Mouse (Mus musculus) olfactory bulb, adult 2 months (tissue): Measurements from ENCODE around the gene Kcnip3.

ENCODE experiments used
- CTCF ChIP-seq: fragments of 200-500 bp; IDR thresholded peaks from 2 replicates; pipeline ENCODE4 v1.5.1; 2012; ENCODE audit warnings: low read depth, mild to moderate bottlenecking, low read length, moderate library complexity; ENCODE audit not compliant: insufficient read depth
- POLR2A ChIP-seq: fragments of 200-500 bp; IDR thresholded peaks from 2 replicates; pipeline ENCODE4 v1.6.1; 2012; ENCODE audit warnings: mild to moderate bottlenecking, low read depth, low read length, moderate library complexity; ENCODE audit not compliant: insufficient read depth

DNA sequence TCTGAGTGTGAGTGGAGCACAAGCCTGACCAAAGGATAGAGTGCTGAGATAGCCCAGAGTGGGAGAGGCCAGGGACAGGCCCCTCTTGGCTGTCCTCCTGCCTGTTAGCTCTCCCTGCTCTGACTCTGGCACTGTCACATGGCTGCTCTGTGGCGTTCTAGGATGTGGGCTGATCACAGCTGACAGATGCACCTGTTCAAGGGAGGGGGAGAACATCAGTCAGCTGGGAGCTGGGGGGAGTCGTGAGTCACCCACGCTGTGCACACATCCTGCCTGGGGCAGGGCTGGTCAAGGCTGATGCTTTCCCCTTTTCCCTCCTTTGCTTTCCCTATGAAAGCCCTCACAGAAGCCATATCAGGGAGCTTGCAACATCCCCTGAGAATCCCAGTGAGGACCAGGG lies 3.6 kb downstream of the Kcnip3 start:
- TF ChIP-seq POLR2A (no peak), CTCF (no peak)
